Mouse (Mus musculus): ENCODE data around the gene Ints7.

The Ints7 gene

GRCm38 (mm10) chr1:191632511-191633095, 57.2 kb downstream of the Ints7 start:
- no peak for DNase-seq (ENCODE audit: low spot score in 2 of 2)

- no peak for DNase-seq (ENCODE audit: low spot score in 2 of 2)
Measured at GRCm38 (mm10) chr1:191634116-191634515, 58.7 kb downstream of the Ints7 start.

GRCm38 (mm10) chr1:191638404-191638803, 63.0 kb downstream of the Ints7 start:
- DNase-seq (ENCODE audit: low spot score in 2 of 2), result no peak

GRCm38 (mm10) chr1:191639200-191639807, 63.9 kb downstream of the Ints7 start:
- DNase-seq (ENCODE audit: low spot score in 2 of 2), result no peak

- DNase-seq (ENCODE audit: low spot score in 2 of 2), result no peak
Measured at GRCm38 (mm10) chr1:191640146-191640545, 64.7 kb downstream of the Ints7 start.

GRCm38 (mm10) chr1:191640848-191641247, 65.4 kb downstream of the Ints7 start:
- no peak for DNase-seq (ENCODE audit: low spot score in 2 of 2)

- no peak for DNase-seq (ENCODE audit: low spot score in 2 of 2)
Measured at GRCm38 (mm10) chr1:191641438-191641837, 66.0 kb downstream of the Ints7 start.

GRCm38 (mm10) chr1:191642903-191643302, 67.5 kb downstream of the Ints7 start:
- no peak for DNase-seq (ENCODE audit: low spot score in 2 of 2)

GRCm38 (mm10) chr1:191645921-191646320, 70.5 kb downstream of the Ints7 start:
- no peak for DNase-seq (ENCODE audit: low spot score in 2 of 2)

GRCm38 (mm10) chr1:191647590-191647989, 72.2 kb downstream of the Ints7 start:
- no peak for DNase-seq (ENCODE audit: low spot score in 2 of 2)

GRCm38 (mm10) chr1:191659441-191659840, 84.0 kb downstream of the Ints7 start:
- DNase-seq (ENCODE audit: low spot score in 2 of 2), result no peak

GRCm38 (mm10) chr1:191661019-191661796, 85.8 kb downstream of the Ints7 start:
- DNase-seq (ENCODE audit: low spot score in 2 of 2), result no peak

- DNase-seq (ENCODE audit: low spot score in 2 of 2), result no peak
Measured at GRCm38 (mm10) chr1:191662178-191662898, 86.9 kb downstream of the Ints7 start.

- no peak for DNase-seq (ENCODE audit: low spot score in 2 of 2)
Measured at GRCm38 (mm10) chr1:191662899-191663500, 87.6 kb downstream of the Ints7 start.

GRCm38 (mm10) chr1:191663603-191664002, 88.2 kb downstream of the Ints7 start:
- no peak for DNase-seq (ENCODE audit: low spot score in 2 of 2)

GRCm38 (mm10) chr1:191666351-191666750, 90.9 kb downstream of the Ints7 start:
- DNase-seq (ENCODE audit: low spot score in 2 of 2), result no peak

GRCm38 (mm10) chr1:191668030-191668429, 92.6 kb downstream of the Ints7 start:
- DNase-seq (ENCODE audit: low spot score in 2 of 2), result no peak

All from natural killer cell, adult 2 months (primary cell).